Mouse (Mus musculus) lung, embryonic 14.5 days (tissue): ENCODE results near the gene Fam163b. TPM values are rescaled to one million over a fixed set of nuclear protein-coding genes. Genes with fewer than 3 reads are reported as not detected.

Experiments
- ATAC-seq: fragments of 200-750 bp; cut with Nextera tagmentation; 2 replicates; pipeline ENCODE4 v1.8.0; 2017; ENCODE audit warnings: mild to moderate bottlenecking, moderate TSS enrichment, moderate library complexity; ENCODE audit not compliant: insufficient read depth
- DNase-seq: peaks from one replicate; pipeline ENCODE4 v3.0.0-alpha.2; 2015
- H3K27ac ChIP-seq: fragments of 300-500 bp; sonication (generic); 2 replicates; pipeline ENCODE4 v1.5.1; 2014; ENCODE audit warnings: low read depth, mild to moderate bottlenecking, moderate library complexity
- H3K27me3 ChIP-seq: fragments of 300-500 bp; sonication (generic); 2 replicates; pipeline ENCODE4 v1.6.1; 2014; ENCODE audit warnings: low read length, control low read depth; ENCODE audit not compliant: insufficient read depth
- H3K36me3 ChIP-seq: fragments of 300-500 bp; sonication (generic); 2 replicates; pipeline ENCODE4 v1.6.1; 2014; ENCODE audit warnings: control low read depth; ENCODE audit not compliant: insufficient read depth
- H3K4me1 ChIP-seq: fragments of 300-500 bp; sonication (generic); 2 replicates; pipeline ENCODE4 v1.6.1; 2014; ENCODE audit warnings: antibody characterized with exemption, control low read depth; ENCODE audit not compliant: insufficient read depth
- H3K4me2 ChIP-seq: fragments of 300-500 bp; sonication (generic); 2 replicates; pipeline ENCODE4 v1.6.1; 2014; ENCODE audit warnings: mild to moderate bottlenecking
- H3K4me3 ChIP-seq: fragments of 300-500 bp; sonication (generic); 2 replicates; pipeline ENCODE4 v1.5.1; 2014; ENCODE audit warnings: low read depth, low read length
- H3K9ac ChIP-seq: fragments of 300-500 bp; sonication (generic); 2 replicates; pipeline ENCODE4 v1.6.1; 2014
- H3K9me3 ChIP-seq: fragments of 300-500 bp; sonication (generic); 2 replicates; pipeline ENCODE4 v1.6.1; 2016; ENCODE audit warnings: low read depth, low read length, control low read depth
- CTCF ChIP-seq: IDR thresholded peaks from 2 replicates; pipeline ENCODE4 v1.5.1; 2016; ENCODE audit warnings: antibody characterized with exemption, low read depth
- WGBS: fragments of 180-500 bp; shearing (Covaris S2); extraction: QIAGEN DNeasy Blood & Tissue Kit; methylation state at CpG from one replicate; pipeline ENCODE4 v1.1.7; 2014; 5-methylcytosine and 5-hydroxymethylcytosine counted together
- polyA plus RNA-seq: library from polyadenylated mRNA; unstranded; fragments of >200 nt; fragmentation: Nextera tagmentation; extraction: Ambion mirVana; gene quantifications from 2 replicates; pipeline ENCODE4 v1.2.1, GENCODE M21; 2014

Fam163b gene
- polyA plus RNA-seq, 1 experiment from 2014 or later: 0.61 TPM

GRCm38 (mm10) chr2:27083761-27084475, 58.4 kb downstream of the Fam163b start:
- WGBS: 55% methylated on average over 12 of the region's 12 CpGs
- H3K4me1 ChIP-seq: peaks cover 45% of the 10 kb centered on the region
- ATAC-seq (no peak), DNase-seq (peak; percentile 19)
- no peak for TF ChIP-seq CTCF
- H3K36me3 ChIP-seq: no peaks in the 10 kb centered on the region
- no peak overlapping the region for H3K9ac ChIP-seq
- H3K27ac ChIP-seq: no peak overlapping the region
- H3K9me3 ChIP-seq: no peaks in the 10 kb centered on the region
- H3K27me3 ChIP-seq: no peaks in the 10 kb centered on the region
- no peak overlapping the region for H3K4me2 ChIP-seq
- H3K4me3 ChIP-seq: no peak overlapping the region

- DNase-seq (peak; percentile 73), ATAC-seq (no peak)
- Histone ChIP-seq H3K4me1 (peaks cover 26% of the 10 kb centered on the region), H3K27me3 (peaks cover 6% of the 10 kb centered on the region; the same call in 1 of the 2 replicates), H3K36me3 (no peaks in the 10 kb centered on the region), H3K9me3 (no peaks in the 10 kb centered on the region), H3K27ac (peak overlapping the region; percentile 51), H3K4me2 (peak overlapping the region; percentile 49), H3K4me3 (peak overlapping the region; percentile 22), H3K9ac (no peak overlapping the region; the same call in 1 of the 2 replicates)
- no peak for TF ChIP-seq CTCF
- 56% methylated on average over 2 of the region's 2 CpGs for WGBS
These were observed 62.6 kb downstream of the Fam163b start for GRCm38 (mm10) chr2:27079649-27080048.

GRCm38 (mm10) chr2:27079152-27079584, 63.1 kb downstream of the Fam163b start, which contains the start of gene Adamtsl2:
Gene Adamtsl2, plus strand, starts transcription at chr2:27079379.
- H3K4me2 ChIP-seq: peak within 1 kb of the TSS; percentile 49
- no peaks in the 10 kb centered on the region for H3K9me3 ChIP-seq
- TF ChIP-seq CTCF: peak; percentile 34; the same call in 1 of the 2 replicates
- H3K27me3 ChIP-seq: peaks cover 6% of the 10 kb centered on the region; the same call in 1 of the 2 replicates
- DNase-seq (peak; percentile 95), ATAC-seq (peak; percentile 89)
- H3K4me1 ChIP-seq: peaks cover 21% of the 10 kb centered on the region
- peak within 1 kb of the TSS; percentile 51 for H3K27ac ChIP-seq
- peak within 1 kb of the TSS; percentile 22 for H3K4me3 ChIP-seq
- no peaks in the 10 kb centered on the region for H3K36me3 ChIP-seq
- no peak within 1 kb of the TSS; the same call in 1 of the 2 replicates for H3K9ac ChIP-seq
- WGBS: 0% methylated on average over 10 of the region's 10 CpGs

GRCm38 (mm10) chr2:27078312-27078711, 64.0 kb downstream of the Fam163b start:
- no peak for ATAC-seq
- Histone ChIP-seq H3K9me3 (no peaks in the 10 kb centered on the region), H3K27ac (0 out of 2 replicates have a peak overlapping the region, but pooled peaks have one; percentile 15), H3K4me3 (no peak overlapping the region), H3K27me3 (peaks cover 6% of the 10 kb centered on the region; the same call in 1 of the 2 replicates), H3K36me3 (no peaks in the 10 kb centered on the region), H3K9ac (no peak overlapping the region), H3K4me2 (no peak overlapping the region; the same call in 1 of the 2 replicates), H3K4me1 (peaks cover 20% of the 10 kb centered on the region)
- 44% methylated on average over 2 of the region's 2 CpGs for WGBS
- TF ChIP-seq CTCF: no peak
- peak; percentile 13 for DNase-seq

GRCm38 (mm10) chr2:27077655-27078244, 64.5 kb downstream of the Fam163b start:
- Histone ChIP-seq H3K9ac (no peak overlapping the region), H3K9me3 (no peaks in the 10 kb centered on the region), H3K36me3 (no peaks in the 10 kb centered on the region), H3K4me1 (peaks cover 20% of the 10 kb centered on the region), H3K27me3 (peaks cover 6% of the 10 kb centered on the region; the same call in 1 of the 2 replicates), H3K4me3 (no peak overlapping the region), H3K4me2 (no peak overlapping the region), H3K27ac (no peak overlapping the region)
- DNase-seq (peak; percentile 30), ATAC-seq (no peak)
- WGBS: 61% methylated on average over 10 of the region's 10 CpGs
- peak; percentile 41; the same call in 1 of the 2 replicates for TF ChIP-seq CTCF

GRCm38 (mm10) chr2:27075485-27075884, 66.8 kb downstream of the Fam163b start:
- no peak overlapping the region for H3K9ac ChIP-seq
- DNase-seq (peak; percentile 71), ATAC-seq (no peak)
- H3K4me3 ChIP-seq: no peak overlapping the region
- no peak overlapping the region for H3K27ac ChIP-seq
- H3K4me1 ChIP-seq: peaks cover 23% of the 10 kb centered on the region
- H3K4me2 ChIP-seq: no peak overlapping the region
- peak; percentile 77 for TF ChIP-seq CTCF
- no peaks in the 10 kb centered on the region for H3K9me3 ChIP-seq
- peaks cover 6% of the 10 kb centered on the region; the same call in 1 of the 2 replicates for H3K27me3 ChIP-seq
- no peaks in the 10 kb centered on the region for H3K36me3 ChIP-seq
- WGBS: 61% methylated on average over 3 of the region's 3 CpGs

GRCm38 (mm10) chr2:27074804-27075203, 67.5 kb downstream of the Fam163b start:
- peaks cover 23% of the 10 kb centered on the region for H3K4me1 ChIP-seq
- no peak overlapping the region for H3K27ac ChIP-seq
- H3K9me3 ChIP-seq: no peaks in the 10 kb centered on the region
- H3K27me3 ChIP-seq: peaks cover 6% of the 10 kb centered on the region; the same call in 1 of the 2 replicates
- H3K4me2 ChIP-seq: no peak overlapping the region
- ATAC-seq (no peak), DNase-seq (peak; percentile 38)
- no peak for TF ChIP-seq CTCF
- no peak overlapping the region for H3K9ac ChIP-seq
- 72% methylated on average over 4 of the region's 4 CpGs for WGBS
- H3K4me3 ChIP-seq: no peak overlapping the region
- H3K36me3 ChIP-seq: no peaks in the 10 kb centered on the region
